Mouse (Mus musculus) heart, postnatal 0 days (tissue): ENCODE measurements around the gene Zdhhc19.
"Not testable (repeated sequence)": the region's sequence is repeated elsewhere in the genome, so short reads cannot be mapped to it uniquely, and the experiment has no call there.

Experiments
- CTCF ChIP-seq: IDR thresholded peaks from 2 replicates; pipeline ENCODE4 v1.5.1; 2016; ENCODE audit warnings: antibody characterized with exemption, control low read depth, low read depth
- EP300 ChIP-seq: IDR thresholded peaks from 2 replicates; pipeline ENCODE4 v1.6.1; 2016; ENCODE audit warnings: antibody characterized with exemption, low read depth

DNA sequence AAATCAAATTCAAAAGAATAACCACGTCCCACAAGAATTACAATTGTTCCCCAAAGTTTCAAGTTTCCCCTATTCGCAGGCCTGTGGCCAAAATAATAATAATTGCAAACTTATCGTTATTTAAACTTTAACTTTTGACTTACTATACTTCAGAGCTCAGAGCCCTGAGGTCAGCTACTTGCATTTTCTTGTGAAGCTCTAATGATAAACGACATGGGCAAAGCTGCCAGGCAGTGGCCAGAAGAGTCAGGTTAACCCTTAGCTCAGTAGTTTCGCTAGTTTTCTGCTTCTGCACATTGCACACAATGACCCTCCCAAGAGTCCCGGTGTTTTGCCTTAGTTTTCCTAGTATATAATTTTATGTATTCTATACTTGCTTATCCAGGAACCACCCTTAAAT lies 1.7 kb upstream of the Zdhhc19 start:
- not testable (repeated sequence) for TF ChIP-seq CTCF, EP300
